Mouse (Mus musculus) erythroid progenitor cell, adult 5-6 weeks (primary cell): ENCODE measurements at regions not wholly inside any gene's neighbourhood (a gene's known extent, or its start where the extent isn't known, plus 50 kb on each side); places are given as distances from the start of the nearest gene placed in this dataset.

Source experiments
- ATAC-seq: replicated peaks from 2 replicates; pipeline ENCODE4 v1.8.0; 2016; ENCODE audit warnings: moderate number of reproducible peaks, mild to moderate bottlenecking, moderate TSS enrichment, inconsistent platforms; ENCODE audit not compliant: poor library complexity, low FRiP score, severe bottlenecking

GRCm38 (mm10) chr13:83016686-83017085, 487.1 kb upstream of the Mef2c start:
- ATAC-seq, result no peak

GRCm38 (mm10) chr13:83020829-83021228, 483.0 kb upstream of the Mef2c start:
- ATAC-seq, result no peak

- ATAC-seq, result no peak
These were observed 479.9 kb upstream of the Mef2c start for GRCm38 (mm10) chr13:83023972-83024371.

GRCm38 (mm10) chr13:83035962-83036361, 467.9 kb upstream of the Mef2c start:
- ATAC-seq, result no peak

- ATAC-seq, result no peak
These were observed 462.3 kb upstream of the Mef2c start for GRCm38 (mm10) chr13:83041506-83041905.

GRCm38 (mm10) chr13:83045516-83045915, 458.3 kb upstream of the Mef2c start:
- ATAC-seq, result no peak

GRCm38 (mm10) chr13:83045970-83046369, 457.9 kb upstream of the Mef2c start:
- no peak for ATAC-seq

GRCm38 (mm10) chr13:83046571-83047123, 457.2 kb upstream of the Mef2c start:
- no peak for ATAC-seq

GRCm38 (mm10) chr13:83055865-83056264, 448.0 kb upstream of the Mef2c start:
- no peak for ATAC-seq

GRCm38 (mm10) chr13:83056415-83056814, 447.4 kb upstream of the Mef2c start:
- ATAC-seq, result no peak

GRCm38 (mm10) chr13:83064727-83065126, 439.1 kb upstream of the Mef2c start:
- ATAC-seq, result no peak

- no peak for ATAC-seq
These were observed 438.6 kb upstream of the Mef2c start for GRCm38 (mm10) chr13:83065201-83065600.

GRCm38 (mm10) chr13:83066115-83066753, 437.6 kb upstream of the Mef2c start:
- no peak for ATAC-seq

GRCm38 (mm10) chr13:83067496-83067895, 436.3 kb upstream of the Mef2c start:
- ATAC-seq, result no peak

- no peak for ATAC-seq
These were observed 435.2 kb upstream of the Mef2c start for GRCm38 (mm10) chr13:83068588-83068987.

- ATAC-seq, result no peak
These were observed 434.5 kb upstream of the Mef2c start for GRCm38 (mm10) chr13:83069293-83069692.

GRCm38 (mm10) chr13:83072073-83072472, 431.8 kb upstream of the Mef2c start:
- no peak for ATAC-seq

- no peak for ATAC-seq
These were observed 429.4 kb upstream of the Mef2c start for GRCm38 (mm10) chr13:83074219-83074965.

GRCm38 (mm10) chr13:83075320-83075877, 428.4 kb upstream of the Mef2c start:
- ATAC-seq, result no peak

- ATAC-seq, result no peak
These were observed 427.2 kb upstream of the Mef2c start for GRCm38 (mm10) chr13:83076611-83077010.

GRCm38 (mm10) chr13:83077085-83077484, 426.7 kb upstream of the Mef2c start:
- no peak for ATAC-seq
